Mouse (Mus musculus) layer of hippocampus, adult 2 months (tissue): Measurements from ENCODE around the gene Gcnt7. TPM values are rescaled to one million over a fixed set of nuclear protein-coding genes. Genes with fewer than 3 reads are reported as not detected.

Experiments
- DNase-seq, 2 experiments: peaks; one replicate each; pipeline ENCODE4 v3.0.0; 2022; ENCODE audit warnings: low spot score in 2 of 2
- H3K27ac ChIP-seq: fragments of 200-600 bp; 2 replicates; pipeline ENCODE4 v1.8.1; 2022
- H3K4me3 ChIP-seq: fragments of 200-600 bp; 2 replicates; pipeline ENCODE4 v1.8.1; 2022; ENCODE audit warnings: mild to moderate bottlenecking
- CTCF ChIP-seq: fragments of 200-600 bp; conservative IDR thresholded peaks from 2 replicates; pipeline ENCODE4 v1.8.1; 2022; ENCODE audit warnings: antibody characterized with exemption, mild to moderate bottlenecking, moderate library complexity
- long read RNA-seq, 2 experiments: library from polyadenylated mRNA; stranded (forward); transcript quantifications; one replicate each; pipeline ENCODE4 v2.0.0; 2021; ENCODE audit warnings: borderline mapping rate in 2 of 2
- total RNA-seq, 2 experiments: library from RNA; stranded (reverse); gene quantifications; 2 replicates each; pipeline ENCODE4 v1.2.3; 2021

The Gcnt7 gene
- not detected for total RNA-seq
- long read RNA-seq, experiment 1, partial matches to known transcripts = 0 of 10 reads
- long read RNA-seq, experiment 1, other reads (novel, unspliced or antisense) = 10 of 10 reads
- long read RNA-seq, experiment 2, partial matches to known transcripts = 0 of 14 reads
- long read RNA-seq, experiment 2, other reads (novel, unspliced or antisense) = 14 of 14 reads

DNA sequence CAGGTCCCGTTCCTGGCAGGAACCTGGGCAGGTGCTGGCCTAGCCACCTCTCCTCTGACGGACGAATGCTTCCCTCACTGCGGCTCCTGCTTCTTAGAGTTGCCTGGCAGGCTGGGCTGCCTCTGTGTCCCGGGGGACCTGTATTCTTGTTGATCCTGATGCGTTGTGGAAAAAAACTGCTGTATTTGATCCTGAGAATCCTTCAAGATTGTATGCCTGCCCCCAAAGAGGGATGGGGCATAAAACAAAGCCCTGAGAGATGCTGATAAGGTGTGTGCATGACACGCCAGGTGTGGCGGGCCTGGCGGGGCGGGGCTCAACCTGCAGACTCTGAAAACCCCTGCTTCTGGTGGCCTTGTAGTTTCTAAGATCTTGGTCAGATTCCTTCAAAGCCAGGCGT lies at the start of gene Gcnt7:
Gene Gcnt7, minus strand, starts transcription at position 101 of the 400 bp plus-strand sequence.
- DNase-seq = no peak
- H3K27ac ChIP-seq = no peak within 1 kb of the TSS
- H3K4me3 ChIP-seq = no peak within 1 kb of the TSS
- TF ChIP-seq CTCF = no peak

DNA sequence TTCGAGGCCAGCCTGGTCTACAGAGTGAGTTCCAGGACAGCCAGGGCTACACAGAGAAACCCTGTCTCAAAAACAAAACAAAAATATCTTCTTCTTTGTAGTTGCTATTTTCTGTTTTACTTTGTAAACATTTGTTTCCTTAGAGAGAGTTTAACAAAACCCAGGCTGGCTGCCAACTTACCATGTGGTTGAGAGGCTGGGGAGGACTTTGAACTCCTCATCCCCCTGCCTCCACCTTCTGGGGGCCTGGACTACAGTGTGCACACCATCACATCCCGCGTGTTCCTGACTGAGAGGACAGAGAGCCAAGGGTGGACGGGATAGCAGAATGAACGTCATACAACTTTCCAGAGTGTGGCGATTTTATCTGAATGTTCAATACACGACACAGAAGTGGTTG lies 47.7 kb upstream of the Gcnt7 start:
- H3K27ac ChIP-seq = no peak overlapping the region
- H3K4me3 ChIP-seq = no peak overlapping the region
- TF ChIP-seq CTCF = no peak
- no peak for DNase-seq

GRCm38 (mm10) chr2:172502168-172502567 lies 43.8 kb upstream of the Gcnt7 start:
- no peak for DNase-seq
- H3K27ac ChIP-seq = no peak overlapping the region
- no peak overlapping the region for H3K4me3 ChIP-seq
- no peak for TF ChIP-seq CTCF

GRCm38 (mm10) chr2:172501341-172501740 lies 42.9 kb upstream of the Gcnt7 start:
- Histone ChIP-seq H3K4me3 (no peak overlapping the region), H3K27ac (no peak overlapping the region)
- peak in 1 of 2 experiments; percentile 45 for DNase-seq
- peak; percentile 79 for TF ChIP-seq CTCF

DNA sequence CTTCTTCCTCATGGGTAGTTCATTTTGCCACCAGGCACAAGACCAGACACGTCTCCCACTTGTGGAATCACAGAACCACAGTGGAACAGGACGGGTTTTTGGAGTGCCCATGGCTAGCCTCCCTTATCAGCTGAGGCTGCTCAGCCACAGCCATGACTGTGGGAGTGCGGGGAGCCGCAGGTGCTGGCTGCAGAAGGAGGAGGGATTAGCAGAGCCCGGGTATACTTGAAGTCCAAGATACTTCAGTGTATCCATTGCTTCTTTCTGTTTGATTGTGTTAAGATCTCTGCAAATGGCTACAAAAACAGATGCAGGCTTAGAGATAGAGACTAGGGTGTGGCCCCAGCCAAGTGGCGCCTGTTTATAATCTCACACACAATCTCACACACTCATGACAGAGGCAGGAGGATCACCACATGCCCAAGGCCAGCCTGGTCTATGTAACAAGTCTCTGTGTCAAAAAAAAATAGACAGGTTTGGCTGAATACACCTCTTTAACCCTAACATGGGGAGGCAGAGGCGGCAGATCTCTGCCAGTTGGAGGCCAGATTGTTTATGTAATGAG lies 42.4 kb upstream of the Gcnt7 start:
- no peak overlapping the region for H3K4me3 ChIP-seq
- TF ChIP-seq CTCF = no peak
- no peak for DNase-seq
- no peak overlapping the region for H3K27ac ChIP-seq

- no peak overlapping the region for H3K27ac ChIP-seq
- TF ChIP-seq CTCF = no peak
Measured at GRCm38 (mm10) chr2:172498823-172499222, 40.4 kb upstream of the Gcnt7 start.

GRCm38 (mm10) chr2:172496736-172497345 lies 38.4 kb upstream of the Gcnt7 start:
- DNase-seq = no peak
- Histone ChIP-seq H3K4me3 (no peak overlapping the region), H3K27ac (no peak overlapping the region)
- TF ChIP-seq CTCF = no peak

More at GRCm38 (mm10) chr2:172498823-172499222, 40.4 kb upstream of the Gcnt7 start:
- DNase-seq = no peak
- H3K4me3 ChIP-seq = no peak overlapping the region

DNA sequence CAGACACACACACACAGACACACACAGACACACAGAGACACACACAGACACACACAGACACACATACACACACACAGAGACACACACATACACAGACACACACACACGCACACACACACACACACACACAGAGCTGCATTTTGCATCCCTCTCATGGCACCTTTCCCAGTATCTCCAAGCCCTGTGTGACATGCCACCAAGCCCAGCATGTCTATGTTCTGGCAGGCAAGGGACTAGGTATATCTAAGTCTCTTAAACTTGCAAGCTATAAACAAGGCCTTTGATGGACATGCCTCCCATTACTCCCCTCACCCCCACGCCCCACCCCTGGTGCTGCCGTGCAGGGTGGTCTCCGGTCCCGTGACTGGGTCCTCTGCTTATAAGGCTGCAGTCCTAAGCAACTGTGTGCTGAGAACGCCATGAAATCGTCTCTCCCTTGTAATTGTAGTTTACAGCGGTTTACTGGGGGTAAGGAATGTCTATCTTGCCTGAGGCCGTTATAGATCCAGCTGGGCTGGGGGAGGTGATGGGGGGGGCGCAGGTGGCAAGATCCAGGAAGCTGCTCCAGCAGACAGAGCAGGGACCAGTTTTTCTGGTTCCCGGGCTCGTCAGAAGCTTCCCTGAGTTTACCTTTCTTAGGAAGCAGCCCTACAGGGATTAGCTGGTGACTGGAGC lies 26.4 kb upstream of the Gcnt7 start:
- Histone ChIP-seq H3K27ac (no peak overlapping the region), H3K4me3 (no peak overlapping the region)
- no peak for DNase-seq
- TF ChIP-seq CTCF = no peak

GRCm38 (mm10) chr2:172483766-172484413 lies 25.5 kb upstream of the Gcnt7 start:
- peak in 1 of 2 experiments; percentile 42 for DNase-seq
- no peak for TF ChIP-seq CTCF
- H3K27ac ChIP-seq = no peak overlapping the region

DNA sequence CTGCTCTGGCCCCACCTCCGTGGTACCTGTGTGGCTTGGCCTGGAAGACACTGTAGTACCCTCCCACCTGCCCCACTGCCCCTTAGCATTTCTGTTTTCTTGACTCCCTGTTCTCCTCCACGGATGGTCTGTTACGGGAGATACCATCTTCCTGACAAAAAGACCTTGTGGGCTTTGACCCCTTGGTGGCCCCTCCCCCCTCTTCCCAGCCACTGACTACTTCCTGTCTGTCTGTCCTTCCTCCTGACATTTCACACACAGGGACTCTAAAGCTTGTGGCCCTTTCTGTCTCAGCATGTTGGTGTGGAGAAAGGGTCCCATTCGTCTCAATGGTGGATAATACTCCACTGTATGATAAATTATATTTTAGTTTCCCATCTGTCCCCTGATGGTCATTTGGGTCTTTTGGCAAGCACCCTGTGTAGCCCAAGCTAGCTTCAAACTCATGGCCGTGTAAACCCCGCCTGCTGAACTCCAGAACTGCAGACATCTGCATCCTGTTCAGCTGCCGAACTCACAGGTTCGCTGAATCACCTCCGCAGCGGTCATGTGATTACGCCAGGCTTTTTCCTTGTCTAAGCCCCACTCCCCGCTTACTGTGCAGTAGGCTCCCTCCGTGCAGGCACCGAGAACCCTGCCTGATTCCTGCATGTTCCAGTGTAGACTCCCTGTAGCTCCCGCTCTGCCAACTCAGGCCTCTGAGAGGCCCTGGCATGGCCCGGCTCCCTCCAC lies 23.4 kb upstream of the Gcnt7 start:
- Histone ChIP-seq H3K4me3 (no peak overlapping the region), H3K27ac (no peak overlapping the region)
- no peak for TF ChIP-seq CTCF
- no peak for DNase-seq

More at GRCm38 (mm10) chr2:172483766-172484413, 25.5 kb upstream of the Gcnt7 start:
- no peak overlapping the region for H3K4me3 ChIP-seq

- no peak for TF ChIP-seq CTCF
- no peak overlapping the region for H3K4me3 ChIP-seq
- no peak for DNase-seq
- H3K27ac ChIP-seq = no peak overlapping the region
Measured at GRCm38 (mm10) chr2:172480296-172480695, 21.9 kb upstream of the Gcnt7 start.

DNA sequence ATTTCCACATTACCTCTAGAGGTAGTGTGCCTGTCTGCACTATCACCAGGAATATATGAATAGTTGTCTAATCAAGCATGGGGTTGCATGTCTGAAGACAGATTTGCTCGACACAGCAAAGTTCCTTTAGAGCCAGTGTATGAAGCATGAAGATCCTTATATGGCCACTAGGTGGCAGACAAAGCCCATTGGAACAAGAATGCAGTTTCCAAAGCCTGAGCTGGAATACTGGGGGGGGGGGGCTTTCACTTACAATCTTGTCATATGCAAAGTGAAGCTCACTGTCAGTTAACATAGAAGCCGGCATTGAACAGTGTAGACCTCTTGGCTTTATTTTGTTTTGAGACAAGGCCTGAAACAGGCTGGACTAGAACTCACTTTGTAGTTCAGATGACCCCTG lies 19.5 kb upstream of the Gcnt7 start:
- DNase-seq = peak; percentile 47 to 70
- peak; percentile 83 for TF ChIP-seq CTCF
- Histone ChIP-seq H3K4me3 (no peak overlapping the region), H3K27ac (no peak overlapping the region)
